Mouse (Mus musculus) embryonic facial prominence, embryonic 11.5 days (tissue): Measurements from ENCODE around the gene Asb8. TPM values are rescaled to one million over a fixed set of nuclear protein-coding genes. Genes with fewer than 3 reads are reported as not detected.
A peak's percentile ranks its signal among the peaks of the same experiment; 100 is the strongest.

Source experiments
- ATAC-seq: fragments of 200-750 bp; cut with Nextera tagmentation; replicated peaks from 2 replicates; pipeline ENCODE4 v1.8.0; 2017; ENCODE audit warnings: low read depth; ENCODE audit not compliant: insufficient number of reproducible peaks, low FRiP score, low TSS enrichment
- DNase-seq: peaks from one replicate; pipeline ENCODE4 v3.0.0-alpha.2; 2015; ENCODE audit warnings: low spot score
- H3K27ac ChIP-seq: fragments of 300-500 bp; sonication (generic); replicated peaks from 2 replicates; pipeline ENCODE4 v1.5.1; 2014; ENCODE audit warnings: mild to moderate bottlenecking, low read depth, low read length, control low read depth
- H3K27me3 ChIP-seq: fragments of 300-500 bp; sonication (generic); 2 replicates; pipeline ENCODE4 v1.6.1; 2014; ENCODE audit warnings: mild to moderate bottlenecking, low read length, moderate library complexity, mixed read lengths; ENCODE audit not compliant: control insufficient read depth, insufficient read depth
- H3K36me3 ChIP-seq: fragments of 300-500 bp; sonication (generic); replicated peaks from 2 replicates; pipeline ENCODE4 v1.6.1; 2014; ENCODE audit warnings: low read depth, mild to moderate bottlenecking, low read length, moderate library complexity, mixed read lengths; ENCODE audit not compliant: control insufficient read depth, insufficient read depth
- H3K4me1 ChIP-seq: fragments of 300-500 bp; sonication (generic); 2 replicates; pipeline ENCODE4 v1.6.1; 2014; ENCODE audit warnings: low read length, mixed read lengths; ENCODE audit not compliant: control insufficient read depth, insufficient read depth
- H3K4me2 ChIP-seq: fragments of 300-500 bp; sonication (generic); 2 replicates; pipeline ENCODE4 v1.6.1; 2014; ENCODE audit warnings: low read depth, mild to moderate bottlenecking, control low read depth, low read length, moderate library complexity
- H3K4me3 ChIP-seq: fragments of 300-500 bp; sonication (generic); 2 replicates; pipeline ENCODE4 v1.5.1; 2014; ENCODE audit warnings: low read depth, low read length, control low read depth
- H3K9ac ChIP-seq: fragments of 300-500 bp; sonication (generic); replicated peaks from 2 replicates; pipeline ENCODE4 v1.6.1; 2014; ENCODE audit warnings: mild to moderate bottlenecking, control low read depth, low read length
- H3K9me3 ChIP-seq: fragments of 300-500 bp; sonication (generic); replicated peaks from 2 replicates; pipeline ENCODE4 v1.6.1; 2016; ENCODE audit warnings: mild to moderate bottlenecking, low read length, inconsistent platforms, mixed read lengths; ENCODE audit not compliant: control insufficient read depth
- WGBS: fragments of 180-500 bp; shearing (Covaris S2); extraction: QIAGEN DNeasy Blood & Tissue Kit; methylation state at CpG from one replicate; pipeline ENCODE4 v1.1.7; 2014; 5-methylcytosine and 5-hydroxymethylcytosine counted together
- polyA plus RNA-seq: library from polyadenylated mRNA; unstranded; fragments of >200 nt; fragmentation: Nextera tagmentation; extraction: Ambion mirVana; gene quantifications from 2 replicates; pipeline ENCODE4 v1.2.1, GENCODE M21; 2014

Gene Asb8
- polyA plus RNA-seq, 1 experiment from 2014 or later = 47.8 TPM

GRCm38 (mm10) chr15:98180567-98181131 lies 15.2 kb upstream of the Asb8 start:
- Histone ChIP-seq H3K36me3 (no peaks in the 10 kb centered on the region), H3K4me3 (peak overlapping the region; percentile 41), H3K27ac (no peak overlapping the region), H3K9ac (peak overlapping the region; percentile 30), H3K4me1 (no peaks in the 10 kb centered on the region), H3K9me3 (no peaks in the 10 kb centered on the region), H3K4me2 (peak overlapping the region; percentile 60), H3K27me3 (no peaks in the 10 kb centered on the region)
- WGBS = 4% methylated on average over 26 of the region's 26 CpGs
- no peak for ATAC-seq
- DNase-seq = no peak

GRCm38 (mm10) chr15:98177320-98177719 lies 11.9 kb upstream of the Asb8 start:
- no peaks in the 10 kb centered on the region for H3K4me1 ChIP-seq
- DNase-seq = no peak
- 76% methylated on average over 3 of the region's 3 CpGs for WGBS
- H3K27ac ChIP-seq = no peak overlapping the region
- no peak for ATAC-seq
- no peaks in the 10 kb centered on the region for H3K9me3 ChIP-seq
- no peak overlapping the region for H3K4me2 ChIP-seq
- H3K36me3 ChIP-seq = no peaks in the 10 kb centered on the region
- no peak overlapping the region for H3K4me3 ChIP-seq
- no peak overlapping the region for H3K9ac ChIP-seq
- no peaks in the 10 kb centered on the region for H3K27me3 ChIP-seq

DNA sequence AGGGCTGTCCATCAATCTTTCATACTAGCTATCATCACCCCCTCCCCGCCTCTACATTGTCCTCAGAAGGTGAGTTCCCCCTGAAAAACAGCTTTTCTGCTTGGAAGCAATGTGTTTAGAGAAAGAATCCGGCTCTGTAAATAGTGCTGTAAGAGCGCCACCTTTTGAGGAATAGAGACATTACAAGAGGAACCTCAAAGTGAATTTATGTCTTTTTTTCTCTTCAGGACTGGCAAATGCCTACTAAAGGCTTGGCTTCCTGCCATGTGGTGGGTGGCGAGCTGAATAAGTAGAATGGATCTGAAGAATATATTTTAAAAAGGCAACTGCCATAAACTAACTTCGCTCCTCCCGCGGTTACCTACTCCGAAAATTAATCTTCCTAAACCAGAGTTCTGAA lies 8.4 kb upstream of the Asb8 start:
- no peak overlapping the region for H3K9ac ChIP-seq
- no peaks in the 10 kb centered on the region for H3K9me3 ChIP-seq
- no peaks in the 10 kb centered on the region for H3K36me3 ChIP-seq
- DNase-seq (peak; percentile 78), ATAC-seq (no peak)
- H3K4me3 ChIP-seq = no peak overlapping the region
- H3K4me2 ChIP-seq = no peak overlapping the region
- 46% methylated on average over 8 of the region's 8 CpGs for WGBS
- no peak overlapping the region for H3K27ac ChIP-seq
- H3K4me1 ChIP-seq = no peaks in the 10 kb centered on the region
- H3K27me3 ChIP-seq = peaks cover 19% of the 10 kb centered on the region

GRCm38 (mm10) chr15:98172113-98172512 lies 6.7 kb upstream of the Asb8 start:
- no peak for DNase-seq
- H3K4me2 ChIP-seq = no peak overlapping the region
- peaks cover 35% of the 10 kb centered on the region for H3K27me3 ChIP-seq
- ATAC-seq = no peak
- no peaks in the 10 kb centered on the region for H3K9me3 ChIP-seq
- no peaks in the 10 kb centered on the region for H3K36me3 ChIP-seq
- H3K9ac ChIP-seq = no peak overlapping the region
- peaks cover 4% of the 10 kb centered on the region for H3K4me1 ChIP-seq
- no peak overlapping the region for H3K4me3 ChIP-seq
- 76% methylated on average over 5 of the region's 5 CpGs for WGBS
- H3K27ac ChIP-seq = no peak overlapping the region

- Histone ChIP-seq H3K9me3 (no peaks in the 10 kb centered on the region), H3K4me3 (no peak overlapping the region), H3K9ac (no peak overlapping the region), H3K4me2 (no peak overlapping the region), H3K36me3 (no peaks in the 10 kb centered on the region), H3K4me1 (peaks cover 4% of the 10 kb centered on the region), H3K27ac (no peak overlapping the region), H3K27me3 (peaks cover 39% of the 10 kb centered on the region)
- DNase-seq (no peak), ATAC-seq (no peak)
- 65% methylated on average over 9 of the region's 9 CpGs for WGBS
These were observed 5.5 kb upstream of the Asb8 start for GRCm38 (mm10) chr15:98170917-98171316.

DNA sequence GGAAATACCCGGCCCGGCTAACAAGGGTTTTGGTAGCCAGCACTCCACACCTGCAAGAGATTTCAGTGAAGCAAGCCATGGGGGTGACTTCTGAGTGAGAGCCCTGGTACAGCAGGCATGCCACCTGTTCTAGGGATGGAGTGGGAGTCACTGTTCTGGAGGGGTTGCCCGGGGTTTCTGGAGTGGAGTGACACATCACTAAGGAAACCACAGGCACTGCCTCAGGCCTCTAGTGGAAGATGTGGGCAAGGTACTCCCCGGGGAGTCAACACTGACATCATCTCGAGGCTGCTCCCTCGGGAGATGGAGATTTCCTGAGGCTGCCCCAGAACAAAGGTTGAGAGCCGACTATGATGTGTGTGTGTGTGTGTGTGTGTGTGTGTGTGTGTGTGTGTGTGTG lies 4.9 kb upstream of the Asb8 start:
- Histone ChIP-seq H3K4me3 (no peak overlapping the region), H3K27me3 (peaks cover 39% of the 10 kb centered on the region), H3K36me3 (no peaks in the 10 kb centered on the region), H3K27ac (no peak overlapping the region), H3K9me3 (no peaks in the 10 kb centered on the region), H3K4me1 (peaks cover 4% of the 10 kb centered on the region), H3K4me2 (no peak overlapping the region), H3K9ac (no peak overlapping the region)
- DNase-seq = peak; percentile 9
- 41% methylated on average over 7 of the region's 7 CpGs for WGBS
- no peak for ATAC-seq

DNA sequence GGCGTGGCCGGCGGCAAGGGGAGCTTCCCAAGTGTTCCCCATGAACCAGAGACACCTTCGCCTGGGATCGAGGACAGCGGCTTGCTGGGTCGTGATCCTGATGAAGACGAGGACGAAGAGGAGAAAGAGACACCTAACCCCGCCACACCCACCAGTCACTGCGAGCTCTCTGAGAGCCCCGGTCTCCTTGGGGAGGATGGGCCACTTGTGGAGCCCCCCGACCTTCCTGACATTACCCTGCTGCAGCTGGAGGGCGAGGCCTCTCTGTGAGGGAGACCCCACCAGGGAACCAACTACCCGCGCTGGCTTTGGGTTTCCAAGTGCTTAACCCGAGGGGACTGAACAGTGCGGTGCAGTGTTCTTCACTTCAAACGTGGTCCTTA lies 3.2 kb upstream of the Asb8 start:
- peak overlapping the region; percentile 47 for H3K4me3 ChIP-seq
- DNase-seq = no peak
- WGBS = 4% methylated on average over 18 of the region's 19 CpGs
- no peaks in the 10 kb centered on the region for H3K9me3 ChIP-seq
- peaks cover 4% of the 10 kb centered on the region for H3K4me1 ChIP-seq
- peak overlapping the region; percentile 87 for H3K4me2 ChIP-seq
- H3K27me3 ChIP-seq = peaks cover 39% of the 10 kb centered on the region
- H3K36me3 ChIP-seq = no peaks in the 10 kb centered on the region
- no peak overlapping the region for H3K9ac ChIP-seq
- ATAC-seq = no peak
- no peak overlapping the region for H3K27ac ChIP-seq

GRCm38 (mm10) chr15:98167645-98168621 lies 2.5 kb upstream of the Asb8 start:
- under 1% methylated on average over 69 of the region's 69 CpGs for WGBS
- peaks cover 39% of the 10 kb centered on the region for H3K27me3 ChIP-seq
- H3K4me2 ChIP-seq = peak overlapping the region; percentile 87
- no peaks in the 10 kb centered on the region for H3K36me3 ChIP-seq
- peak overlapping the region; percentile 47 for H3K4me3 ChIP-seq
- peaks cover 4% of the 10 kb centered on the region for H3K4me1 ChIP-seq
- H3K9ac ChIP-seq = peak overlapping the region; percentile 54; the same call in 1 of the 2 replicates
- no peaks in the 10 kb centered on the region for H3K9me3 ChIP-seq
- ATAC-seq = peak; percentile 86
- no peak overlapping the region for H3K27ac ChIP-seq
- DNase-seq = peak; percentile 97
